Mouse (Mus musculus) forebrain, embryonic 15.5 days (tissue): ENCODE data around the gene Gm12185. TPM values are rescaled to one million over a fixed set of nuclear protein-coding genes. Genes with fewer than 3 reads are reported as not detected.
"Not testable (repeated sequence)": the region's sequence is repeated elsewhere in the genome, so short reads cannot be mapped to it uniquely, and the experiment has no call there.

Experiments used
- ATAC-seq: fragments of 200-750 bp; cut with Nextera tagmentation; replicated peaks from 2 replicates; pipeline ENCODE4 v1.8.0; 2017; ENCODE audit warnings: mild to moderate bottlenecking, moderate TSS enrichment, moderate library complexity
- H3K27ac ChIP-seq: fragments of 300-500 bp; sonication (generic); replicated peaks from 2 replicates; pipeline ENCODE4 v1.5.1; 2015; ENCODE audit warnings: mild to moderate bottlenecking, inconsistent platforms
- H3K27me3 ChIP-seq: fragments of 300-500 bp; sonication (generic); 2 replicates; pipeline ENCODE4 v1.6.1; 2015; ENCODE audit warnings: inconsistent platforms
- H3K36me3 ChIP-seq: fragments of 300-500 bp; sonication (generic); 2 replicates; pipeline ENCODE4 v1.6.1; 2015; ENCODE audit warnings: mild to moderate bottlenecking, inconsistent platforms
- H3K4me1 ChIP-seq: fragments of 300-500 bp; sonication (generic); 2 replicates; pipeline ENCODE4 v1.6.1; 2015; ENCODE audit warnings: inconsistent platforms
- H3K4me2 ChIP-seq: fragments of 300-500 bp; sonication (generic); replicated peaks from 2 replicates; pipeline ENCODE4 v1.6.1; 2015; ENCODE audit warnings: mild to moderate bottlenecking, inconsistent platforms
- H3K4me3 ChIP-seq: fragments of 300-500 bp; sonication (generic); 2 replicates; pipeline ENCODE4 v1.5.1; 2015; ENCODE audit warnings: mild to moderate bottlenecking, inconsistent platforms
- H3K9ac ChIP-seq: fragments of 300-500 bp; sonication (generic); replicated peaks from 2 replicates; pipeline ENCODE4 v1.6.1; 2015; ENCODE audit warnings: mild to moderate bottlenecking, inconsistent platforms
- H3K9me3 ChIP-seq: fragments of 300-500 bp; sonication (generic); 2 replicates; pipeline ENCODE4 v1.6.1; 2016; ENCODE audit warnings: inconsistent platforms
- WGBS: fragments of 180-500 bp; shearing (Covaris S2); methylation state at CpG from one replicate; pipeline ENCODE4 v1.1.7; 2015; ENCODE audit warnings: mixed read lengths; 5-methylcytosine and 5-hydroxymethylcytosine counted together
- polyA plus RNA-seq: library from polyadenylated mRNA; unstranded; fragments of >200 nt; fragmentation: Nextera tagmentation; extraction: Ambion mirVana; gene quantifications from 2 replicates; pipeline ENCODE4 v1.2.1, GENCODE M21; 2015

Gene Gm12185
- not detected in 2 replicates for polyA plus RNA-seq

- not testable (repeated sequence) for H3K4me1 ChIP-seq, ATAC-seq
- 72% methylated on average over 4 of the region's 4 CpGs for WGBS
Measured at GRCm38 (mm10) chr11:48991740-48992520, at the start of gene Gm12185. TSS of gene Gm12185 (minus strand) at chr11:48992226.

DNA sequence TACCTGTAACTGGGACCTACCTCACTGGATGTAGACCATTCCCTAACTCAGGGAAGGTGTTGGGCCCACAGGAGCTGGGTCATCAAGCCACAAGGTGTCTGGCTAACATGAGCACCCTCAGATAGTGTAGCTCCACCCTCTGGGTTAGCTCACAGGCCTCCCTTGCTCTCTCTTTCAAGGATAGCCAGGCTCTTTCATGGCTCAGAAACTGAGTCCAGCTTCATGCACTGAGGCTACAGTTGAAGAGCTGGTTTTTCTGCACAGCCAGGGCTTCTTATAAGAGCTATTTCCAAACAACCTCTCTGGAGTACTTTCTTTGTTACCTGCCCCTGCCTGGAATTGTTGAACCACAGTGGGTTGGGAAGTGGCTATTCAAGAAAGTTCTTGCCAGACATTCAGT lies 20.0 kb upstream of the Gm12185 start:
- H3K9me3 ChIP-seq, H3K9ac ChIP-seq, H3K27ac ChIP-seq, H3K36me3 ChIP-seq, H3K27me3 ChIP-seq, ATAC-seq, H3K4me3 ChIP-seq, H3K4me1 ChIP-seq, H3K4me2 ChIP-seq: not testable (repeated sequence)

More at GRCm38 (mm10) chr11:48991740-48992520, at the start of gene Gm12185:
- H3K27me3 ChIP-seq, H3K4me3 ChIP-seq, H3K9me3 ChIP-seq, H3K4me2 ChIP-seq, H3K27ac ChIP-seq, H3K9ac ChIP-seq, H3K36me3 ChIP-seq: not testable (repeated sequence)

DNA sequence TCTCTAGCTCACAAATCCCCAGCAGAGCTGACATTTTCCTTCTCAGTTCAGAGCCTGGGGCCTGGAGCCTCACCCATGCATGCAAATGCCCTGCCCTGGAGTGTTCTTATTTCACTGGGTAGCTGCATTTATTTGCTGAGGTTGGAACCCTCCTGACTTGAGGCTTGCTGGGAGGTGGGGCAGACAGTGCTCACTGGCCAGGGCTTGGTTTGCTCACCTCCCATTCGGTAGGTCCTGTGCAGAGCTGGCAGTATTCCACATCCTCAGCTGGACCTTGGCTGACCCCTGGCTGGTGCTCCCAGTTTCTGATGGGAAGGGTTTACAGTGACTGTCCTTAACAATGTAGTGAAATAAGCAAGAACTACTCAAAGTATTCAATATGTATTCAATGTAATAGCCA lies 14.8 kb upstream of the Gm12185 start:
- 73% methylated on average over 1 of the region's 1 CpGs for WGBS
- not testable (repeated sequence) for H3K9ac ChIP-seq

DNA sequence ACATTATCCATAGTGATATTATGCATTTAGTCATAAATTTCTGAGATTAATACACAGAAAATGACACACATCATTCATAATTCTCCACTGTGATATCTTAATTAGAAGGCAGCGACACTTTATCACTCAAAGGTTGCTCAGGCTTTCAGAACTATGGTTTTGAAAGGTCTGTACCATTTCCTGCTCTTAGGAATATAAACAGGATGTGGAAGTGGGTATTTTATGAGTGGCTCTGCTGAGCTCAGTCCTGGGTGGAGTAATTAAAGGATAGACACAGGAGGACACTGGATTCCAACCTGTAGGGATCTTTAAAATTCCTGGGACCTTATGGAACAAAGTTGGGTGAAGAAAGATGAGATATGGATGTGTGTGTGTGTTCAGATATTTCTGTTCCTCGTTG lies 14.3 kb upstream of the Gm12185 start:
- not testable (repeated sequence) for H3K27ac ChIP-seq, H3K4me2 ChIP-seq, H3K9me3 ChIP-seq, ATAC-seq, H3K4me3 ChIP-seq, H3K36me3 ChIP-seq, H3K27me3 ChIP-seq, H3K4me1 ChIP-seq, H3K9ac ChIP-seq
- 83% methylated on average over 2 of the region's 2 CpGs for WGBS

More for the DNA sequence above, 14.8 kb upstream of the Gm12185 start:
- not testable (repeated sequence) for H3K4me1 ChIP-seq, H3K36me3 ChIP-seq, H3K4me2 ChIP-seq, H3K4me3 ChIP-seq, H3K9me3 ChIP-seq, ATAC-seq, H3K27ac ChIP-seq, H3K27me3 ChIP-seq

- not testable (repeated sequence) for H3K9me3 ChIP-seq, H3K9ac ChIP-seq, ATAC-seq, H3K27me3 ChIP-seq, H3K4me3 ChIP-seq, H3K36me3 ChIP-seq, H3K4me2 ChIP-seq, H3K27ac ChIP-seq, H3K4me1 ChIP-seq
- WGBS = 87% methylated on average over 1 of the region's 1 CpGs
Measured at GRCm38 (mm10) chr11:49000411-49000810, 8.4 kb upstream of the Gm12185 start.

DNA sequence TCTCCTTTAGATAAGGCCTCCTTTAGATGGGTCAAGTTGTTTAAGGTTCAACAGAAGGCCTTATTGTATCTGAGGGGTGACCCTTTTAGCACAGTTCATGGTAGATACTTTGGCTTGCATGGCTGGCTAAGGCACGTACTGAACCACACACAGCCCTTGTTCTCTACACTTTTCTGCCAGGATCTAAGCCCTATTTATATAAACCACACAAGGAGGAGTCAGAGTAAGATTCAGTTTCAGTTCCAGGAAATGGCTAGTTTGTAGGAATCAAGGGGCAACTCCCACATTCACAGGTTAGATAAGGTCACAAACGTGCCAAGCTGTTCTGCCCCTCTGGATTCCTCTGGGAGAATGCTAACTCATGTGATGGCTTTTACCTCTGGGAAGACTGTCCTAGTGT lies 2.0 kb upstream of the Gm12185 start, which contains the start of gene Tgtp1:
Gene Tgtp1, minus strand, starts transcription at position 155 of the 400 bp plus-strand sequence.
- 85% methylated on average over 2 of the region's 2 CpGs for WGBS
- not testable (repeated sequence) for H3K9ac ChIP-seq, ATAC-seq, H3K9me3 ChIP-seq, H3K36me3 ChIP-seq, H3K4me2 ChIP-seq, H3K4me3 ChIP-seq, H3K27me3 ChIP-seq, H3K4me1 ChIP-seq, H3K27ac ChIP-seq

DNA sequence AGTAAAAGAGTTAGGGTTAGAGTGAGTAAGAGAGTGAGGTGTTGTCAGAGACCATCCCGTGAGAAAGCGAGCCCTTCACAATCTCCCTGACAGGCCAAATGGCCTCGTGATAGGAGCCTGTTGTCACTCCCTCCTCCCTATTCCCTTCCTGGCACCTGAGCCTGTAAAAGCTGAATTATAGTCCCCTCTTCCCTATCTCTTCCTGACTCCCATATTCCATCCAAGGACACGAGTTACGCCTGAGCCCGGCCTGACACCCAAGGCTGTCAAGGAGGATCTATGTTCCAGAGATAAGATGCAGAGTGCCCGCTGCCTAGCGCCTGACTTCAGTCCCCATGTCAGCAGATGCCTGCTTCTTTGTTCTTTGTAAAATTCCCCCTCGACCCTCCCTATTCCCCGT lies 1.3 kb upstream of the Gm12185 start:
- H3K4me2 ChIP-seq, ATAC-seq, H3K27me3 ChIP-seq, H3K9me3 ChIP-seq, H3K36me3 ChIP-seq, H3K9ac ChIP-seq, H3K4me3 ChIP-seq, H3K27ac ChIP-seq, H3K4me1 ChIP-seq: not testable (repeated sequence)
- WGBS = 81% methylated on average over 10 of the region's 10 CpGs

GRCm38 (mm10) chr11:48989981-48990380 lies 2.0 kb downstream of the Gm12185 start:
- not testable (repeated sequence) for H3K4me1 ChIP-seq, ATAC-seq, H3K4me2 ChIP-seq, H3K27ac ChIP-seq, H3K9ac ChIP-seq, H3K9me3 ChIP-seq, H3K4me3 ChIP-seq, H3K36me3 ChIP-seq, H3K27me3 ChIP-seq
- WGBS = 86% methylated on average over 2 of the region's 2 CpGs

GRCm38 (mm10) chr11:48988219-48988618 lies 3.8 kb downstream of the Gm12185 start:
- not testable (repeated sequence) for H3K27ac ChIP-seq, H3K27me3 ChIP-seq, H3K36me3 ChIP-seq, H3K4me2 ChIP-seq, H3K4me3 ChIP-seq, H3K9ac ChIP-seq, H3K4me1 ChIP-seq, ATAC-seq, H3K9me3 ChIP-seq
- 85% methylated on average over 2 of the region's 3 CpGs for WGBS

DNA sequence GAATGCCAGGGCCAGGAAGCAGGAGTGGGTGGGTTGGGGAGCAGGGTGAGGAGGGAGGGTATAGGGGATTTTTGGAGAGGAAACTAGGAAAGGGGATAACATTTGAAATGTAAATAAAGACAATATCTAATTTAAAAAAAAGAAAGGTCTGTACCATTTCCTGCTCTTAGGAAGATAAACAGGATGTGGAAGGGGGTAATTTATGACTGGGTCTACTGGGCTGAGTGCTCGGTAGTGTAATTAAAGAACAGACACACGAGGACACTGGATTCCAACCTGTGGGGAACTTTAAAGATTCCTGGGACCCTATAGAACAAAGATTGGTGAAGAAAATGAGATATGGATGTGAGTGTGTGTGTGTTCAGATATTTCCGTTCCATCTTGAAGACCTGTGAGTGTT lies 9.2 kb downstream of the Gm12185 start:
- not testable (repeated sequence) for H3K4me3 ChIP-seq, H3K27me3 ChIP-seq, H3K9me3 ChIP-seq, H3K27ac ChIP-seq, H3K4me2 ChIP-seq, H3K4me1 ChIP-seq, H3K36me3 ChIP-seq, H3K9ac ChIP-seq, ATAC-seq
- no CpG with 5 or more reads among the region's 3 CpGs for WGBS

DNA sequence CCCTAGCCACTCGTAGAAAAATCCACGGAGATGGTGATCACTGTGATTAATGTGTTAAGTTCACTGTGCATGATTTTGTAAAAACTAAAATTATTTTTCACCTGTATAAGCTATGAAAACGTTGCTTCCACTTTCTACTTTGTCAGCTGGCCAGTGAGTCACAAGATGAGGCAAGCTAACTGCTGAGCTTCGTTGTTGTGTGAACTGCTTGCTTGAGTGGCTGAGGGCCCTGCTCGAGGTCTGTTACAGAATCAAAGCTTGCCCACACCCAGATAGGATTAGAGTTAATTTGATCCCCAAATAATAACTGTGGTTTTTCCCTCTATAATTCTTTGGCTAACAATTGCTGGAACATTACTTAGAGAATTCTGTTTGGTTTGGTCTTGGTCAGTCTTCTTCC lies 12.0 kb downstream of the Gm12185 start:
- ATAC-seq = not testable (repeated sequence)
- WGBS = no CpG with 5 or more reads among the region's 5 CpGs

DNA sequence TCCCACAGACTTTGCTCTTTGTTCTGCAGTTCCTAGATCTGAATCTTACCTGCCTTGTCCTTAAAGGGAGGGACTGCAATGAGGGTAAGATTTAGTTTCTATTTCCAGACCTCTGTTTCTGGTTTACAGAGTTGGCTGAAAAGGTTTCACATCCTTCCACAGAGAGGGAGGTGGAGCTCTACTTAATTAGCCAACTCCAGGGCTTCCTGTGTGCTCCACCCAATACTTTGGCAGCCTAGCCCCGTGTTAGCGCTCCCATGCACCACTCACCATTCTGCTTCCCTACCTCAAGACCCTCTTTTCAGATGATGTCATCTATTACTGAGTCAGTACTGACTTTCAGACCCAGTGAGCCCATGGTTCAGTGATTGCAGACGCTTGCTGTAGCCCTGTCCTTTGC lies 12.8 kb downstream of the Gm12185 start, which contains the start of gene 9930111J21Rik1:
Gene 9930111J21Rik1, minus strand, starts transcription at position 148 of the 400 bp plus-strand sequence.
- not testable (repeated sequence) for ATAC-seq, H3K9me3 ChIP-seq, H3K9ac ChIP-seq, H3K4me2 ChIP-seq, H3K27me3 ChIP-seq, H3K4me3 ChIP-seq, H3K27ac ChIP-seq, H3K36me3 ChIP-seq, H3K4me1 ChIP-seq
- no CpG with 5 or more reads among the region's 3 CpGs for WGBS

More for the DNA sequence above, 12.0 kb downstream of the Gm12185 start:
- H3K27ac ChIP-seq, H3K9ac ChIP-seq, H3K9me3 ChIP-seq, H3K4me2 ChIP-seq, H3K4me1 ChIP-seq, H3K36me3 ChIP-seq, H3K27me3 ChIP-seq, H3K4me3 ChIP-seq: not testable (repeated sequence)
